Mouse (Mus musculus) adrenal gland, adult (tissue): Measurements from ENCODE around the gene Rad9b.

Experiments
- DNase-seq, 2 experiments: peaks; one replicate each; pipeline ENCODE4 v3.0.0; 2022 to 2023; ENCODE audit warnings: low spot score in 1 of 2; ENCODE audit not compliant: inconsistent age in 2 of 2

Rad9b gene

DNA sequence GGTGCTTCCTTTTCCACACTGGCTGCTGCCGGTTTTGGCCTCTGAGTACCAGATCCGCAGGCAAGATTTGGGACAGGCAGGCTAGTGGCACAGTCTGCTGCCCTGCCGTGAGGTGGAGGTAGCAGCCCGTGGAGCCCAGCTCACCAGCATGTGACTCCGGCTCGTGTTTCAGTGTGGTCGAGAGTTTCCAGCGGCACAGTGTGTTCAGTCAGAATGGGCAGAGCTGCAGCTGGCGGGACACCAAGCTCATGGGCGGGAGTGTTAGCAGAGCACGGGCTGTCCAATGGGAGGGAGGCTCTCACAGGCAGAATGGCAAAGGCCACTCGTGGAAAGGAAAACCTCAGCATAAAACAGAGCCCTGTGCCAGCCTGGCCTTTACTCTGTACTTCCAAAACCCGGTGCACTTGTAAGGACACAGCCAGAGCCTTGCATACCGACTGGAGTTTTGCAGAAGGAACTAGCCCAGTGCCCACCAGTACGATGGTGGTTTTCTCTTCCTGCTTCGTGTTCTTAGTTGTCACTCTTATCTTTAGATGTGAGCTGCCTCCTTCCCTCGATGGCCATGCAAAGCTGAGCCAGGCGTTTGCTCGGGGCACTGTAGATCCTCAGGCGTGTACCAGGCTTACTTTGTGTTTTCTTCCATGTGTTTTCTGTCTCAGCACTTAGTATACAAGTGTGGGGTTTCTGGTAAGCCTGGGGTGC lies 38.9 kb downstream of the Rad9b start:
- DNase-seq: peak; percentile 95 to 96

DNA sequence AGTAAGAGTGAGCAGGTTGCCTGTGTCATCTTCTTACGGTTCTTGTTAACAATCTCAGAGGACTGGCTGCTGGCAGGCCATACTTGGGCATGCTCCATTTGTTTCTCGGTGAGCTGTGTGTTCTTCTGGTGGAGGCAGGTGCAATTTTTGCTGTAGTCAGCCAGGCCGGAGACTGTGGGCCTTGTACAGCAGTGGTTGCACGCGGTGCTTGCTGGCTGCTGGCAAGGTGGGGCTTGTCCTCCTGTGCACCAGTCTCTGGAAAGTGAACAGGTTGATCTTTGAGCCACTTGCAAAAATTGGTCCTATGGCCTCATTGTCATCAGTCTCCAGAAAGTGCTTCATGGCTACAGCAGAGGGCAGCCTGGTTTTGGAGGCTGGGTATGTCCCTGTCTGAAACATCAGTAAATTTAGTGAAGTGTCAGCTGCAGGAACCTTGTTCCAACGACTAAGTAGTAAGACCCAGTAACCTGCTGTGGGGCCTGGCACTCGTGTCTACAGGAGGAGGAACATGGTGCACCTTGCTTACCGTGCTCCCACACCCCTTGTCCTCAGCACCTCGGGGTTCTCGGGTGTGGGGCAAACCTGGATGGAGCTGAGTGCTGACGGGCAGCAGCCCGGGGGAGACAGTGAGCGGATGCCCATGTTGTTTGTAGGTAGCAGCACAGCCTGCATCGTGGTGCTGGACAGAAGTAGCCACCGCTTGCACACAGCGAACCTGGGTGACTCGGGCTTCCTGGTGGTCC lies 40.9 kb downstream of the Rad9b start:
- peak in 1 of 2 experiments; percentile 31 for DNase-seq

DNA sequence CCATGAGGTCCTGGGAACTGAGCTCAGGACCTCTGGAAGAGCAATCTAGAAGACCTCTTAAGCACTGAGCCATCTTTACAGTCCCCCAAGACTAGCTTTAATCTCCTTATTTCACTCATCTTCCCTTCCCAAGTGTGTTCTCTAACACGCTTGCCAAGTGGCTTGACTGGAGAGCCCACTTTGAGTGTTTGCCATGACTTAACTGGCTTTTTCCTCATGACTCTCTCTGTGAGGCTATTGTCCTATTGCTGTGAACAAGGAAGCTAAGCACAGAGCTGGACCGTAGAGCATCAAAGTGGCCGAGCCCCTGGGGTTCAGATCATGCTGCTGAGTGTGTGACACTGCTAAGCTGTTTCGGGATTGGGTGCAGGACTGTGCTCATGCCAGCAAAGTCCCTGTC lies 41.7 kb downstream of the Rad9b start:
- DNase-seq: no peak

DNA sequence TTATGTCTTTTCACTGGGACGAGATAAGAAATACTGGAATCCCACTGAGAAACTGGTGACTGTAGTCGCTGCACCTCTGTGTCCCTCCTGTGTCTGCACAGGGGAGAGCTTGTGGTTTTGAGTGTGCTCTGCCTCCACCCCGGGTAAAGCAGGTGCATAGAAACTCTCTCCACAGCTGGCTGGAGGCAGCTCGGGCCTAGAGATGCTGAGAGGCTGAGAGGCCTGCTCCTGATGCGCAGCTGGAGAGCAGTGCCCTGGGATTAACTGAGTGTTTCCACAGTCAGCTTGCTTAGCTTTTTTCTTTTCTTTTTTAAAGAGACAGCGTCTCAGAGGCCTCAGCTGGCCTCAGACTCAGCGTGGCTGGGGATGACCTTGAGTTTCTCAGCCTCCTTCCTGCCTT lies 42.3 kb downstream of the Rad9b start:
- peak in 1 of 2 experiments; percentile 35 for DNase-seq

DNA sequence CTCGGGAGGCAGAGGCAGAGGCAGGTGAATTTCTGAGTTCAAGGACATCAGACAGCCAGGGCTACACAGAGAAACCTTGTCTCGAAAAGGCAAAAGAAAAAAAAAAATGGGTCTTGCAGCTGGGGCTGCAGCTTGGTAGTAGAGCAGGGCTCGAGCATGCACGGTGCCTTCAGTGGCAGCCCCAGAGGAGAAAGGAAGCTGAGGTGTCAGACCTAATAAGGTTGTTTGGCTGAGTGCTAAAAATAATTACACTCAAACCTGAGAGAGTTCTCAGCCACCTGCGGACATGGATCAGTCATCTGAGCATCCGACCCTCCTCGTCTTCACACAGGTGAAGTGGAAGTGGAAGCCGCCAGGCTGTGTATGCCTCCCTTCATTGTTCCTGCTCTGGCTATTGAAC lies 43.3 kb downstream of the Rad9b start:
- DNase-seq: no peak

DNA sequence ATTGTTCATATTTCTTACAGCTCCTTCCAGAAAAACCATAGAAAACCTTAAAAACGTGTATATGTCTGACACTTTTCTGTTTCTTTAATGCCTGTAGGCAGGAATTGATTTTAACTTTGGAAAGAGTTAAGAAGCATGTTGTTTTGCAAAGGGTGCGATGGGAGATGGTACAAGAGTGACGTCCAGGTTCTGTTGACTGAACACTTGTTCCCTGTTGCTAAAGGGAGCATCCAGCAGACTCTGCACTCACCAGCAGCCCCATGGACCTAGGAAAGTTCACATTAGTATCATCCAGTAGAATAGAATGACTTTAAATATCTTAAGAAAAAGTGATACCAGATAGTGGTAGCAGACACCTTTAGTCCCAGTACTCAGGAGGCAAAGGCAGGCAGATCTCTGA lies 47.5 kb downstream of the Rad9b start:
- DNase-seq: no peak

DNA sequence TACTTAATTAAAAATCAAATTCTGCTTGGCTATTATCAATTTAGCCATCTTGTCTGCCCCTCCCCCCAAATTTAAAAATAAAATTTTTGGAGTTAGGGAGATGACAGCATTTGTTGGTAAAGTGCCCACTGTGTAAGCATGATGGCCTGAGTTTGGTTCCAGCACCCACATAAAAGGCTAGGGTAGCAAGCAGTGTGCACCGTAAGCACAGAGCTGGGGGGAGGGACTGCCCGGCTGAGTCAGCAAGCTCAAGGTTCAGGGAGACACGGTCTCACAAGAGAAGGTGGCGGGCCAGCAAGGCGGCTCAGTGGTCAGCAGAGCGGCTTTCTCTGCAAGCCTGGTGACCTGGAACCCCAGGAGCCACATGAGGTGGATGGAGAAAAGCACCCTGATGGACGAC lies 48.6 kb downstream of the Rad9b start:
- DNase-seq: peak; percentile 73 to 84

DNA sequence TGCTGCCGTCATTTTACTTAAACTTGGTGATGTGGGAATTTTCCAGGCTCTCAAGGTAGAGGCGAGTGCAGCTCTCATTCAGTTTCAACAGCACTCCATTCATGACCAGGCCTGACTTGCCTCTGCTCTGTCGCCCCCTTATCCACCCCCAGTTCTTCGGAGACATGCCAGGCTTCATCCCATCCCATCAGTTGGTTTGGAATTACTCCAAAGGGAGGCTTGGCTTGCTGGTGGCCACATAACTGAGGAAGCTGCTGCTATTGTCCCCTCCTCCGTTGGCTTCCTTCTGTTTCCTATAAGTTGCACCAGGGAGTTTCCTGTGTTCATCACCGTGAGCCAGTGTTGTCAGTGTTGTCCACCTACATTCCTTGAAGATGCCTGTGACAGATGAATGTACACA lies 49.5 kb downstream of the Rad9b start:
- peak in 1 of 2 experiments; percentile 54 for DNase-seq

DNA sequence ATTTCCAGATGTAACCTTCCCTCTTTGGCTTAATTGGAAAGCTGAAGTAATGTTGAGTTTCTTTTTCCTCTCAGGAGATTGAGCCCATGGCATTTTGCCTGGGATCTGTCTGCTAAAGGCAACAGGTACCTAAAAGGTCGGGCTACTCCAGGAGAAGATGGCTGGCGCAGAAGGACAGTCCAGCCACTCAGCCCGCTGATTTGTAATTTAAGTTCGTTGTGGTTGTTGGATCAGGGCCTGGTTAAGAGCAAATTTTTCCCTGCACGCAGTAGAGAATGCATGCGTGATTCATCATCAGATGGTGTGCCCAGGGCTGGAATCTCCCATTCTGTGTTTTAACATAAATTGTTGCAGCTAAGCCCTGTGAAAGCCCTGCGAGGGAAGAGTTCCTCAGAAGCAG lies 50.1 kb downstream of the Rad9b start:
- peak; percentile 63 to 77 for DNase-seq

DNA sequence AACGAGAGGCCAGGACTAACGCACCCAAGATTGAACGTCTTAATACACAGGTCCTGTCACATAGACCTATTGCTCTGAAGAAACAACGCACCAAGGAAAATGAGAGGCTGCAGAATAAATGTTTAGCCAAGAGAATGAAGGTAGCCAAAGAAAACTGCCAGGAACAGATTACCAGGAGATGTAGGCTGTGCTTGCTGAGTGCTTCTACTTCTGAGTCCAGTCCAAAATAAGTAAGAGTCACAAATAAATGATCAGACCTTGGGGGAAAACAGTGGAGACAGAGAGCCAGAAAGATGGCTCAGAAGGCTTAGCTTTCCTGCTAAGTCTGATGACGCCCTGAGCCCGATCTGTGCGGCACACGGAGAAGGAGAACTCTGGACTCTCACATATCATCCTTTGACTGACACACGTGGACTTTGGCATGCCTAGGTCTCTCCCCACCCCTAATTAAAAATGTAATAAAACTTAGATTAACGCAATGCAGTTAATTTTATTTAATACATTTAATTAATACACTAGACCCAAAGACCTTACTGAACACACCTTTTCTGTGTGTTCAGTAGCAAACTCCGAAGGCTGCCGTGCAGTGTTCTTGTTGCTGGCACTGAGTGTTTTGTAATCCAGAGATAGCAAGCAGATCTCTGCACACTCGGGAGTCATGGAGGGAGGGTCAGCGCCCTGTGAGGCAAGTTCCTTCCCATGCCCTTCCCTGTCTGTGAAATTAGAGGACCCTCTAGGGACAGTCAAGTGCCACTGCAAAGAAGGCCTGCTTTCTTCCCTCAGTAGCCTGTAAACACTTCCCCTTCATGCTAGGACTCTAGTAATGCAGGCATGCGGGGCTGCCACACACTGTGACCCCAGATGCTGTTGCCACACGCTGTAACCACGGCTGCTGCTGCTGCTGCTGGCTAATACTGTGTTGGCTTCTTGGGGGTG lies 51.0 kb downstream of the Rad9b start:
- peak in 1 of 2 experiments; percentile 61 for DNase-seq

DNA sequence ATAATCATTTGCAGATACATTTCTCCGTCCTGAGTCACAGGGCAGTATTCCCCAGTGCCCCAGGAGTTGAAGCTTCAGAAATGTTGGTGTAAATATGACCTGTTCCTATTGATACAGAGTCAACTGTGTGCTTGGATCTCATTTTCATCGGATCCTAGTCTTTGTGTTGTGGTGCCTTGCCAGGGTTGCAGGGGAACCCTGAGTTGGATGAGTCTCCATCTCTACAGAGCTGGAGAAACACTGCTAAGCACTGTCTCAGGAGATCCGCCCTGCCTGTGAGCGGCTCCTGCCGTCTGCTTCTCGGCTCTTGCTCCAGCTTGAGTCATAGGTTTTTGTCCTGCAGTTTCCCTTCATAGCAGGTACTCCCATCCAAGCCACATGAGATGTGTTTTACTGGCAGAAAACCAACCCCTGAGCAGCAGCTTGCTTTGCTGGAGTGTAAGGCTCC lies 53.9 kb downstream of the Rad9b start:
- peak in 1 of 2 experiments; percentile 59 for DNase-seq

DNA sequence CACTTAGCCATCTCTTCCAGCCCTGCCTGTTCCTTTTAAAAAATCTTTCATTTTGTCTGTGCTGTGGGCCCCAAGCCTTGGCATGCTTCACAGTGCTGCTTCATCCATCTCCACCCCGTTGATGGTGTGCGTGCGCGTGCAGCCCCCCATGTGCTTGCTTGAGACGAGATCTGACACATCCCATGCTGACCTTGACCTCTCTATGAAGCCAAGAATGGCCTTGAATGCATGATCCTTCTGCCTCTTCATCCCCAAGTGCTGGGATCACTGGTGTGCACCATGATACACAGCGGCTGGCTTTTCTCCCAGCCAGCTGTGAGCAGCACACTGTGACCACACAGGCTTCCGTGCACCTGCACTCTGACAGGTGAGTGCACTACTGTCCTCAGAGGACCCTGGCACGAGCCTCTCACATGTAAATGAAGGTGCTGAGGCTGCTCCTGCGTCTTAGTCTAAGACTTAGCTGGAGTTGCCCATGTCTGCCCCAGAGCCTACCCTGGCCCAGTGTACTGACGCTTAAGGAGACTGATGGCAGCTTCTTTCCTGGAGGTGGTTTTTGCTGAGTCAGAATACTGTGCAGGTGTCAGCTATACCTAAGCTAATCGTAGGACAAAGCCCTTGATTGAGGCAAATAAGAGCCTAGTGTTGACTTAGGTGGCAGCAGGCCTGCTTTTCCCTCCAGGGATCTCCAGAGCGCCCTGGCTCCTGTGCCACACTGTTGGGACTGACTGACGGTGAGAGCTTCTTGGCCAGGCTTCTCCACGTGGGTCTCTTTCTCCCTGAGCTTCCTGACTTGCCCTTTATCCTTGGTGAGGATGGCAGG lies 58.7 kb downstream of the Rad9b start:
- DNase-seq: peak; percentile 55 to 66

DNA sequence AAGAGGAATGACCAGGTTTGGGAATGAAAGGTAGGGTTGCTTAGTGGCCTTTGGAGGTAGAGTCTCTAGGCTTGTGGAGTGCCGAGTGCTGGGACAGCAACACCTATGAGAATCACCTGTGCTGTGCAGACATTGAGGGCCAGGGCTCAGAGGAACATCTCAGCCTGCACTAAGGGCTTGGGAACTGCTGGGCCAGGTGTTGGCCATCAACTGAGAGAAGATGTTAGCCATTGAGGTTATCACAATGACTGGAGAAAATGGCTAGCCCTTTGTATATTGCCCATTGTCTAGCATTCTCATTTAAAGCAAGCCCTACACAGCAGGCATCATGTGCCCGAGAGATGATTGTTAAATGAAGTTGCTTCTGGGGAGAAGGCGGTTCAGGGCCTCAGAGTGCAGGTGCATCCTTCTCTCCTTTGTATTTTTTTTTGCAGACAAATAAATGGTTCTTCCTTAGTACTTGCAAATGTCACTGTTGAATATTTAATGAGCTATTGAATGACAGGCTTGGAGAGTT lies 59.8 kb downstream of the Rad9b start:
- DNase-seq: no peak

DNA sequence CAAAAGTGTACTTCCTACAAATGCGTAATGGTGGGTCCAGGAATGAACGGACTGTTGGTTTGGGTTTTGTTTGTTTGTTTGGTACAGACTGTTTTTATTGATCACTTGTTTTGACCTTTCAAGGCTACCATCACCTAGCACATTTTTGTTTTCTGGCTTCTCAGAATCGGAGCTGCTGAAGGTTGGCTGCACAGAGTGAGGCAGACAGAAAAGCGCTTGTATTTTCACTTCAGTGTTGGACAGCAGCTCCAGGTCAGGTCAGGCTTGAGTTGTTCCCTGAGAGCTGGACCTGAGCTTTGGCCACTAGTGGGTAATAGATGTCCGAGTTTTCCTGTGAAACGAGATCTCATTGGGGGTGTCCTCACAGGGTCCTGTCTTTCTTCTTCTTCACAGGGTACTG lies 60.9 kb downstream of the Rad9b start:
- peak in 1 of 2 experiments; percentile 57 for DNase-seq

DNA sequence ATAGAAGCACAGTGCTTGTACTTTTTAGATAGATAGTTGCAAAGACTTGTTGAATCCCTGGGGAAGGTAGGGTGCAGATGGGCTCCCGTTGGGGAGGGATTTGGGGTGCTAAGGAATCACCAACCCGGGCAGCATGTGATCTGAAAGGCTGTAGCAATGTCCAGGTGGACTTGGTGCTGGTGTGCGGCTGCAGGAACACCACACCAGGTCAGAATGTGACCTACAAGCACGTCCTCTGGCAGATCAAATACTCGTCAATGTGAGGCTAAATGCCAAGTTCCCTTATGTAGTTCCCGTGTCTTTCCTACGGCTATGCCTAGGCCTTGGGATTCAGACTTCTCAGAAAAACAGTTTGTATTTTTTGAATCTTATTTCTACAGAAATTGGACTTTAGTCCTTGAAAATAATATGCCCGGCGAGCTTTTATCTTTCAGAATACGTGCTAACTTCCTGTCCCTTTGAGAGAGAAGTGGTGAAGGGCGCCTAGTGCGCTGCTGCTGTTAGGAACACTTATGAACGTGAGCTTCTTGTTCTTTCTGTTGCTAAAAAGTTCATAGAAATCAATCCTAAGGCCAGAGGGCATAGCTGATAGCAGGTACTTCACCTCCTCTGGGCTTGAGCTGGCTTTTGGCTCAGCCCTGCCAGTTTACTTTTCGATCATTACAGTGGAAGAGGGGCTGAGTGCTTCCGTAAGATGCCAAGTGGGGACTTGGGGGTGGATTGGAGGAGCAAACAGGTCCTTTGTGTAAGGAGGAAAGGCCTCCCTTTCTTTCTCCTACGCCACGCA lies 62.3 kb downstream of the Rad9b start:
- DNase-seq: peak in 1 of 2 experiments; percentile 78

DNA sequence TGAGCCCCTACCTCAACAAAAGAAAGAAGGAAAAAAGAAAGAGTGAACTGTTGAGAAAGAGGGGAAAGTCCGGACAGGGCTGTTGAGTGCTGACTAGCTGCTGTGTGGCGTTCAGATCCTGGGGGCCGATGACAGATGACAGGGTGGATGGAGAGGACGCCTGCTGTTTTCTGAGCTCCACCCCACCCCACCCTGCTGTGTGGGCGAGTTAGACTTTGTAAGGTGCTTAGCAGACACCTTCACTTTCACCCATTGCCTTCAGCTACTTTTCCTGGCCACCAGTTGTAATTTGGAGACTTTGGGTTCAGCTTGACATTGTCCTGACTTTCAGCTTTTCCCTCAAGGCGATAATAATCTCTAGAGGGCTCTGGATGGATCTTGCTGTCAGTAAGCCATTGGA lies 62.9 kb downstream of the Rad9b start:
- DNase-seq: peak in 1 of 2 experiments; percentile 54

DNA sequence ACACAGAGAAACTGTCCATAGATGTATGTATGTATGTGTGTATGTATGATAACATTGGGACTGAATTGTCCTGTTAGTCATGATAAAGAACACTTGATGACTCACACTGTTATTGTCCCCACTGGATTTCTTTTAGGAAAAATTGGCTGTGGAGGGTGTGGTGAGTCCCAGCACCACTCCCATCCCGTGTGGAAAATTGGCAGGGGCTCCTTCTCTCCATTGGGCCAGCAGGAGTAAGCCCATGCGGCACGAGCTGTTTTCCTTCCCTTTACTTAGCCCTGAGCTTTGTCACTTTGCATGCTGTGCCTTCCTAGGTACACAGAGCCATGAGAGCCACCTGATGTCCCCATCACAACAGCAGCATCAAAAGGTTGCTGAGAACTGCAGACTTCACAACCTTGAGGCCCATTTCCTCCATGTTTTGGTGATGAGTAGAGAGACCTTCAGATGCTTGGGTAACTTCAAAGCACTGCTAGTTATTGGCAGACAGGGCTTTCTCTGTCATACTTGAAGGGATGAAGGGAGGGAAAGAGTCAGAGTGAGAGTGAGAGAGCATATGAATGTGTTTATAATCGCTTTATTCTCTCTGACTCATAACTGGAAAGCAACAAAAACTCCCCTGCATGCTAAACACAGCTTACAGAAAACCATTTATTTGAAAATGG lies 65.8 kb downstream of the Rad9b start:
- DNase-seq: peak in 1 of 2 experiments; percentile 83

DNA sequence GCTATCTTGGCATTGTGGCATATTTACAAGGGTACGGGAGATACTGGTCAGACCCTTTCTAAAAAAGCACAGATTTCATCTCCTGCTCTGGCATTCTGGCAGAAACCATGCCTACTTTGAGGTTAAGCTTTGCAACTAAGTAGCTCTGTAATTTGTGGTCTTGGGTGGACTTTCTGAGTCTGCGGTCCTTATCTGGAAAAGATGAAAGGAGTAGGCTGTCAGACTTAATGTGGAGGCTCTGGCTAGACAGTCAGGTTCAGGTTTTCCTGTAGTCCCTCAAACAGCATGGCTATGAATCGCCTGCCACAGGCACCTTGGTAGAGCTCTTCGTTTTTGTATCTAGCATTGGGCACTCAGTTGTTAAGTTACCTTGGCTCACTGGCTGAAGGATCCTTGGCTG lies 67.0 kb downstream of the Rad9b start:
- DNase-seq: peak in 1 of 2 experiments; percentile 61

DNA sequence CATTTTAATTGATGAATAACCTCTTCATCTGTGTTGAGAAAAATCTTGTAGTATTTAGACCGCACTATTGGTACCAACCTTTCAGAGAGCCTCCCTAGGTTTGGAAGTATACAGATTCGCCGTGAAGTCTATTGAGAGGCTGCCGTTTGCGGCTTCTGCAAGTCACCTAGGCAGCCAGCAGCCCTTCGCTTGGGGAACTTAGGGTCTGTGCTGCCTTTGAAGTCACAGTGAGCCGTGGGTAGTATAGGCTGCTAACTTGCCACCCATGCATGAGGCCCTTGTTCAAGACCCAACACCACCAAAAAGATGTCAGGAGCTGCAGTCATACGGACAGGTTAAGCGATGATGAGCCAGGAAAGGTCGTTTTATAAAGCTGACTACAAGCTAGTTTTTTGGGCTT lies 67.8 kb downstream of the Rad9b start:
- peak in 1 of 2 experiments; percentile 56 for DNase-seq
